Mouse (Mus musculus): ENCODE measurements at regions not wholly inside any gene's neighbourhood (a gene's known extent, or its start where the extent isn't known, plus 50 kb on each side); places are given as distances from the start of the nearest gene placed in this dataset.
A peak's percentile ranks its signal among the peaks of the same experiment; 100 is the strongest.

DNA sequence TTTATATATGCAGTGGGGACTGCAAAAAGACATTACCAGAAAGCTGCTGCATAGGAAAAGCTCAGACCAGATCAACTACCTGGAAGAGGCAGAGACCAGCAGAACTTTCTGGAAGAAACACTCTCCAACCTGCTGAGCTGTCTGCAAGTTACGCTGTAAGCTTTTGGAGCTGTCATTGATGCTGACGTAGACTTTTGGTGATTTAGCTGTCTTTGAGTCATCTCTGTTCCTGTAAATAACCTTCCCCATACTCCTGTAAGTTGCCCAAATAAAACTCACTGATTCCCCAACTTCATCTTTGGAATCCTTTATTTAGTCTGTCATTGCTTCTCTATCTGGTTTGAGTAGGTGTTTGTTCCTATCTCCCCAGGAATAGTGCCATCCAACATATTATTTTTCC is 218.5 kb upstream of the Gbe1 start:
- DNase-seq: no peak

- DNase-seq: no peak
Observed at GRCm38 (mm10) chr16:70103791-70104378, 209.9 kb upstream of the Gbe1 start.

GRCm38 (mm10) chr16:70141466-70141865 is 172.3 kb upstream of the Gbe1 start:
- no peak for DNase-seq

GRCm38 (mm10) chr16:70147673-70148359 is 165.9 kb upstream of the Gbe1 start:
- DNase-seq: no peak

DNA sequence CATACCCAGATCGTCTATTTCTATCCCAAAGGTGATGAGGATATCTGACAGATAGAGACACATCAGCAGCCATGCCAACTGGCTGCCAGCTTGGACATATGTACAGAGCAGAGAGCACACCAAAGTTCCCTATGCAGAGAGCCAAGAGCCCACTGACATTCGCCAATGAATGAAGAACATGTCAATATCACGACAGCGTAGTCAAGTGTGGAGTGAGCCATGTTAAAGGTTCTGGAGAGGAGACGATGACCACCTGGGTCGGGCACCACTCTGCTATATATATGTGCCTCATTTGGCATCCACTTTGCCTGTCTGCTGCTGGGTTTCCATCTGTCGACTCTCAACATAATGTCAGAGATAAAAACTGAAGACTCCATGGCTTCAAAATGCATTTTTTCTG is 159.2 kb upstream of the Gbe1 start:
- DNase-seq: no peak

- DNase-seq: no peak
Observed at GRCm38 (mm10) chr16:70160539-70160938, 153.2 kb upstream of the Gbe1 start.

- DNase-seq: no peak
Observed at GRCm38 (mm10) chr16:70175140-70175539, 138.6 kb upstream of the Gbe1 start.

GRCm38 (mm10) chr16:70178975-70179374 is 134.8 kb upstream of the Gbe1 start:
- DNase-seq: no peak

DNA sequence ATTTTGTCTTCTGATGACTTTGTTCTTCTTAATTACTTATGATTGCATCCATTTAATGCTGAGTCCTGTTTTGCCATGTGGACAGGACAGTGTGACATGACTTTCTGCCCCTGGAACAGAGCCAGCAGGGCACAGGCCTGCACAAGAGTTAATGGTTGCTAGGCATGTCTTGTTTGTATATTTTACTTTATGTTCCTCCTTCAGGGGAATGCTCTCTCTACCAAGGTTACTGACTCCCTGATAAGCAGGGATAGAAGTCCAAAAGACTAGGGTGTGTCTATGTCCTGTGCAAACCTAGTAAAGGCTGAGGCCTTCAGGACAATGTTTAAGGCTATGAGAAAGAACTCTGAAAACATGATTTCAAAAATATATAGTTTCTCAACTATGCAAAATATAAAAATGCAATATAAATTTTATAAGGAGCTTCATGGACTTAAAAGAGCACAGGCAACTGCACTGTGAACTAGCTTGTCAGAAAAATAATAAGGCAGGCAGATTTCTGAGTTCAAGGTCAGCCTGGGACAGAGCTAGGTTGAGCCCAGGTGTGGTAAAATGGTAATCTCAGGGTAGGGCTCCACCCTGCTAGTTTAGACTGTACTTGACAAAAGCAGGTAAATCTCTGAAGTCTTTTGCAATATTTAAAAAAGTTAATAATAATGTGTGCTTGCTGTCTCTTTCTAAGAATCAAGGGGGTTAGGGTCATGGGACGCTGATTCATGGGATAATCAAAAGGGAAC is 99.7 kb upstream of the Gbe1 start:
- DNase-seq: no peak

GRCm38 (mm10) chr16:70214800-70215199 is 98.9 kb upstream of the Gbe1 start:
- DNase-seq: no peak

GRCm38 (mm10) chr16:70227601-70228226 is 86.0 kb upstream of the Gbe1 start:
- DNase-seq: no peak

DNA sequence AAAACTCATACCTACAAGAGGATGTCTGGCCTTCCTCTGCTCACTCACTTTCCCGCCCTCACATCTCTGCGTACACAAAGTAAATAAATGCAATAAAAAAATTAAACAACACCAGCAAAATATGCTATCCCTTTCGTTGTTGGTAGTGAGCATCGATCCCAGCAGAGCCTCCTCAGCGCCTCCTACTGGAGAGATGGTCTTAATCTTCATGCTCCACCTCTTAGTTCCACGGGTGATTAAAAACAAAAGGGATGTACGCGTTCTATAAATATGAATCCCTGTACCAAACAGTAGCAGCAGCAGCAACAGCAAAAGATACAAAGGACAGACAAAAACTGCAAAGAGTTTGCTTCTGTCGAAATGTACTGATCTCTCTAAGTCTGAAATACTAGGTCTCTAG is 81.0 kb upstream of the Gbe1 start:
- DNase-seq: no peak

- no peak for DNase-seq
Observed at GRCm38 (mm10) chr16:70235189-70235588, 78.6 kb upstream of the Gbe1 start.

DNA sequence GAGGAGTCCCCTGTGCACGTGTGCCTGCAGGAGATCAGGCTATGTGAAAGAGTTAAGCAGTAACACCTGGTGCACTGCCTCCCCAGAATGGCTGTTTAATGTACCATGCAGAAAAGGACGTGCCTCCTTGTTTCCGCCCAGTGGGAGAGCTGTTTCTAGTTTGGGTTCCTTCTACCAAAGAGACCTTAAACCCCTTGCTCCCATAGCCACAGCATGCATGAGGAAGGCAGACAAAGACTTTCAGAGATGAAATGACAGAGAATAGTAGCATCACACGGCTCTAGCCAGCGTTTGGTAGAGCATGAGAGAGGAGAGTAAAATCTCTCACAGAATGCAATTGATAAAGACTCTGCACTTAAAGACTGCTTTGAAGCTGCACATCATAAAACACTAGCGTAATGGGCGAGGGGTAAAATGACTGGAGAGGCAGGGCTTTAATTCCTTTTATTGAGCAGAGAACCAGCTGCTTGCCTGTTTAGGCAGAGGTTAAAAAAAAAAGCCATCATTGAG is 74.3 kb upstream of the Gbe1 start:
- peak in 1 of 2 experiments; percentile 20 for DNase-seq

DNA sequence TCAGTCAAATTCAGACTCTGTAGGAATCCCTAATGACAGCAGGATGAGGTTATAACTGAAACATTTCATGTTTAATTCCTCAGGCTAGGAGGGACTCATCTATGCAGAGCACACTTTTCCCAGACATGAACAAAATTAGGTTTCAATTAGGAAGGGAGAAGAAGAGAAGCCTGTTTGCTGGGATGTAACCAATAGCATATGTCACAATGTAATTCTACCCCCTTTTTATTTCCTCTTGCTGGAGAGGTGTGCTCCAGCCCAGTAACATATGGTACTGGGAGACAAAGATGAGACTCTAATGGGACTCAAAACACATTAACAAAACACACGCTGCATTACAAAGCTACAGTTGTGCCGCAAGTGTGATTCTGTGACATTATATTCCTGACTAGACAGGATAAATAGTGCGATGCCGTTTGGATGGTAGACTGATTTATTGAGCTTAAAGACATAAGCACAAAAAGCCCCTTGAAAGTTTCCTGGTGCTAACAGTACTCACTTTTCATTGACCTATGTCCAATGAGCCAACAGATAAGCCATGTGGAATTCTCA is 69.5 kb upstream of the Gbe1 start:
- no peak for DNase-seq

- DNase-seq: no peak
Observed at GRCm38 (mm10) chr16:70244963-70245362, 68.8 kb upstream of the Gbe1 start.

GRCm38 (mm10) chr16:70259364-70259763 is 54.4 kb upstream of the Gbe1 start:
- no peak for DNase-seq

DNA sequence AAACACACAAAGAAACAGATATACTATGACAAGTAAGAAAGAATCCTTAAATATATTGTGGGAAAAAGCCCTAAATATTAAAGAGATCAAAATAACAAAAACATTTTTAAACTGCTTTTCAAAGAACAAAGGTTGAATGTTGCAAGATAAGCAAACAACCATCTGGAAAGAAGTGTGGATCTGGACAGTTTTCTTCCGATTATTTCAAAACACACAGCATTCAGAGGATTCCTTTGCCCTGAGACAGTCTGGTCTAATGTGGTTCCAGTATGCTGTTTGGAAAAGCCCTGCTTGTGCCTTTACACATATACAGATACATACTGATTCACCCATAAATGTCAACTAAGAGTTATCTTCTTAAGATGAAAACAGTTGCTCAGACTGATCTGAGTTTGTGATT is 53.6 kb upstream of the Gbe1 start:
- DNase-seq: no peak
